Mouse (Mus musculus) fat pad, adult 2 months (tissue): ENCODE measurements around the gene Kitl.

Source experiments
- DNase-seq: peaks from one replicate; pipeline ENCODE4 v3.0.0-alpha.2; 2011; ENCODE audit warnings: low read depth, low spot score; ENCODE audit errors: extremely low read depth

Kitl gene

GRCm38 (mm10) chr10:100015370-100016325 is at the start of gene Kitl:
Kitl (plus strand) TSS chr10:100015630.
- no peak for DNase-seq

- no peak for DNase-seq
These were observed 42.6 kb upstream of the Kitl start for GRCm38 (mm10) chr10:99972866-99973265.

DNA sequence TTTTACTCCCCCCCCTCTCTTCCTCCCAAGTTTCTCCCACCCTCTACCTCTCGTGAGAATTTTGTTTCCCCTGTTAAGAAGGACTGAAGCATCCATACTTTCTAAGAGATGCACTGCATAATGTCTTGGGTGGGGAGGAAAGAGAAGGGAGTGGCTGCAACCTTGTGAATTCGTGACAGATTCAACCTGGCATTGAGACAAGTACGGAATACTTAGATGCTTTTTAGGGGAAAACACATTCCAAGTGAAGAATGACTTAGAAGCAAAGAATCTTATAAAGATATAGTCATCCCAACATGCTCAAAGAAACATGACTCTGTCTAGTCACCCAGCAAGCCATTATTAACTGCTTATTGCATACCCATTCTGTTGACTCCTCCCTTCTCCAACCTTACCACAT is 35.3 kb upstream of the Kitl start:
- DNase-seq = no peak

GRCm38 (mm10) chr10:99980916-99981315 is 34.5 kb upstream of the Kitl start:
- DNase-seq = no peak

- no peak for DNase-seq
These were observed 33.5 kb upstream of the Kitl start for GRCm38 (mm10) chr10:99981887-99982286.

- no peak for DNase-seq
These were observed 28.7 kb upstream of the Kitl start for GRCm38 (mm10) chr10:99986745-99987144.

GRCm38 (mm10) chr10:99989758-99990157 is 25.7 kb upstream of the Kitl start:
- no peak for DNase-seq

DNA sequence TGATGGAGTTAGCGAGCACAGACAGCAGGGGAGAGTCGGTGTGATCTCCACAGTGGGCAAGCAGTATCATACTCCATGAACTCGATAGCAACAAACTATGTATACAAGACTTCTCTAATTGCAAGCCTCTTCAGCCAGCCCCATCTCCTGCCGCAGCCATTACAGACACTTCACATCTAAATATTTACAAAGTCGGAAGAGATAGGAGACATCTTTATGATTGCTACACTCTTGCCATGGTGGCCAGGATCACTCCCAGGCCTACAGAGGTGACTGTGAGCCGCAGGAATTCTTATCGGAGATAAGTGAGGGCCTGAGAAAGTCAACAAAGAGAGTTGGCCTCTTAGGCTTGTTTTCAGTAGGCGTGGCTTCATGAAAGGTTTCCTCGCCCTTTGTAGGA is 23.3 kb upstream of the Kitl start:
- no peak for DNase-seq

GRCm38 (mm10) chr10:100001452-100001851 is 14.0 kb upstream of the Kitl start:
- no peak for DNase-seq

- DNase-seq = no peak
These were observed 11.6 kb upstream of the Kitl start for GRCm38 (mm10) chr10:100003797-100004196.

GRCm38 (mm10) chr10:100009681-100010080 is 5.7 kb upstream of the Kitl start:
- no peak for DNase-seq

DNA sequence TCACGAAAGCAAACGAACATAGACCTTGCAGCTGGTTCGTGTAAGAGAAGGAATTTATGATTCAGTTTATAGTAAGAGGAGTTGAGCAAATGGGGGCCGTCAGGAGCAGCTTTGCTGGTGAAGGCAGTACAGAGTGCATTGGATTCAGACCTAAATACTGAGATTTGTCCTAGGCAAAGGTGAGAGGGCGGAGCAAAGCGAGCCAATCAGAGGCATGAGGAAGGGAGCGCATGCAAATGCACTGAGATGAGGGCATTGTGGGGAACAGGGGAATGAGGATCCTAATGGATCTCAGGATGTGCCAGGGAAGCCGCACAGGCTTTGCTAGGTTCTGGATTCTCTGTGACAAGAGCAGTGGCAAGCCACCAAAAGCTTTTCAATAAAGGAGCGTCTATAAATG is 5.1 kb upstream of the Kitl start:
- no peak for DNase-seq

DNA sequence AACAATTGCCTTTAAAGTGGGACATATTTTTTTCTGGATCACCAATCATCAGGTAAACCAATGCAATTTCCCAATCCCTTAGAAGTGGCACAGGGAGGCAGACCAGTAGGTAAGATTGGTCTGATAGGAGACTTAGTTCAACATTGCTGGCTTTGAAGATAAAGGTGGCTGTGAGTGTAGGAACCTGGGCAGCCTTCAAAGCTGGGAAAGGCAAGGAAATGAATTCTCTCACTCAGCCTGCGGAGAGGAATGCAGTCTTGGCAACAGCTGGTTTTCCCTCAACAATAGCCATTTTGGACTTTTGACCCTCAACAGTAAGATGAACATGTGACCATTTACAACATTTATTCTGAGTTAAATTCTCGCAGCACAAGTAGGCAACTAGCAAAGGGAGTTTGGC is 1.3 kb upstream of the Kitl start:
- DNase-seq = no peak

- DNase-seq = no peak
These were observed 888 bp downstream of the Kitl start for GRCm38 (mm10) chr10:100016326-100016709.

GRCm38 (mm10) chr10:100016941-100017770 is 1.7 kb downstream of the Kitl start:
- DNase-seq = no peak

GRCm38 (mm10) chr10:100017771-100018070 is 2.3 kb downstream of the Kitl start:
- DNase-seq = no peak

DNA sequence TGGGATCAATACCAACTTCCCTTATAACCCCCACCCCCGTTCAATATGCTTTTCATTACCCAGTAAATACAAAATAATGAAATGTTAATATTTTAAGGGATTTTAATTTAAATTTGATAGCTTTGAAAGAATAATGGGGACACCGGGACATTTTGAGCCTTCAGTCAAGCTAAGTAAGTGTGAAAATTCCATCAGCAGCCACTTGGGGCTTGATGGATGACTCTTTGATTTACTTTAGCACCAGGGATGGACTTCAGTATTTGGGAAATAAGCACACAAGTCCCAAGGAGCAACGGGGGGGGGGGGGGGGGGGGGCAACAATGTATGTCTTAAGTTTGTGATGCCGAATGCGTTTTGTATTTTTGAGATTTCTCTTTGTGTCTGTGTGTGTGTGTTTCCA is 3.1 kb downstream of the Kitl start:
- DNase-seq = no peak

GRCm38 (mm10) chr10:100019246-100020195 is 4.1 kb downstream of the Kitl start:
- DNase-seq = peak; percentile 78

- no peak for DNase-seq
These were observed 6.8 kb downstream of the Kitl start for GRCm38 (mm10) chr10:100022090-100022834.

GRCm38 (mm10) chr10:100022835-100023093 is 7.3 kb downstream of the Kitl start:
- DNase-seq = no peak

GRCm38 (mm10) chr10:100025665-100026064 is 10.2 kb downstream of the Kitl start:
- DNase-seq = no peak
